Mouse (Mus musculus) erythroblast, embryonic 14.5 days (primary cell): ENCODE data around the gene Orc3.

Source experiments
- GATA1 ChIP-seq: IDR thresholded peaks from 2 replicates; pipeline ENCODE4 v1.6.1; 2012; ENCODE audit warnings: low read length, inconsistent platforms, mixed read lengths
- TAL1 ChIP-seq: IDR thresholded peaks from 3 replicates; pipeline ENCODE4 v1.6.1; 2012; ENCODE audit warnings: low read length, inconsistent platforms, mixed read lengths

DNA sequence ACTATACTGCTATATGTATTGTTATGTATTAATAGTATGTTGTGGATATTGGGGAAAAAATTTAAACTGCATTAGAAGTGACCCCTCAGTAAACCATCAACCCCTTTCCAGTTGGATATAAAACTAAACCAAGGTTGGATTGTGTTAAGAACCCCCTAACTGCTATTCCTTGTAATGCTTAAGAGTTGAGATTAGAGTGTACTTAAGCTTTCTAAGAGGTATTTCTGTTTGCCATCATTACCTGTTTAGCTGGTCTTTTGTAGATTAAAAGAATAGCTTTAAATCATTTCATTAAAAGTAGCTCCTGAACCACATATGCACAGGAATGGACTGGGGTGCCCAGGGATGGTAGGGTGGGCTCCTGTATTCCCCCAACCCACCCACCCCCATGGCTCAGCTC, 30.0 kb upstream of the Orc3 start:
- TF ChIP-seq TAL1 (no peak), GATA1 (no peak)
